Mouse (Mus musculus) cerebral cortex, adult 2 months (tissue): ENCODE data around the gene Lrrk1.

ENCODE experiments used
- WGBS: fragments of 180-500 bp; shearing (Covaris S2); methylation state at CpG from one replicate; pipeline ENCODE4 v1.1.7; 2018; 5-methylcytosine and 5-hydroxymethylcytosine counted together

Lrrk1 gene

DNA sequence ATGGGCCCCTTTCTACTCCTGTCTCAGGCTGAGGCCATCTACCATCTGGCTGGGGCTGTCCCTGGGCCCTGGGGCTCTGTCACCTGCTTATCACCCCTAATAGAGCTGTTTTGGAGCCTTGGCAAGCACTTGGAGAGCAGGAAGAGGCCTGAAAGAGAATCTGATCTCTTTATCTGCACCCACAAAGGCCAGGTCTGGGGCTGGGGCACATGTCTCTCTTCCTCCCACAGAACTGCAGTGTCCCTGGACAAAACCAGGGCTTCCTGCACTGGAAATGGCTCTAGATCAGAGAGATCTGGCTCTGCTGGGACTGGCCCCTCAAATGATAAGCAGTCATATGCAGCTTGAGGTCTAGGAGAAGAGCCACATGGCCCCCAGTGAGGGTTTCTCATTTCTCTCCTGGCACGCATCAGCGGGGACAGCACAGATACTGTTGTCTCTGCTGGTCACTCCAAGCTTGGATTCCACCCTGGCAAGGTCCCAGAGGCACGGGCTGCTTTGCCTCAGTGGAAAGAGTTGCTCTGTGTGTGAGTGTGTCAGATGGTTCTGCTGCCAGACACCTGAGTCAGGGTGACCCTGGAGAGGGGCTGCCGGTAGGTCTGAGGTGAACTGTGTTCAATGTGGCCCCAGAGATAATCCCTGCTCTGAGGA, 200.4 kb downstream of the Lrrk1 start:
- 84% methylated on average over 4 of the region's 4 CpGs for WGBS

DNA sequence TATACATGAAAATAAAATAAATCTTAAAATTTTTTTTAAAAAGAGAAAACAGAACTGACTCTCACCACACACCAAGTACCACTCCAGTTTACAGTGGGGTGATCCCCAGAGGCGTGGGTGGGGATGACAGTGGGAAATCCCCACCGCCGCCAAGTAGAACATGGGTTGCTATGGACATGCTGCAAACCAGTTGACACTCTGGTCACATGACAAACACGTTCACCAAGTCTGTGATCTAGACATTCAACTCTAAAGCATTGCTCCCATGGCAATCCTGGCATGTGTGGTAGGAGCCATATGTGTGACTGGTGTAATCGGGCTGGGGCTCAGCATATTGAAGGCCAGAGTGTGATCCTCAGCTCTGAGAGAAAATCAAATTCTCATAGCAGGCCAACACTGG, 202.8 kb downstream of the Lrrk1 start:
- WGBS = 63% methylated on average over 5 of the region's 5 CpGs

DNA sequence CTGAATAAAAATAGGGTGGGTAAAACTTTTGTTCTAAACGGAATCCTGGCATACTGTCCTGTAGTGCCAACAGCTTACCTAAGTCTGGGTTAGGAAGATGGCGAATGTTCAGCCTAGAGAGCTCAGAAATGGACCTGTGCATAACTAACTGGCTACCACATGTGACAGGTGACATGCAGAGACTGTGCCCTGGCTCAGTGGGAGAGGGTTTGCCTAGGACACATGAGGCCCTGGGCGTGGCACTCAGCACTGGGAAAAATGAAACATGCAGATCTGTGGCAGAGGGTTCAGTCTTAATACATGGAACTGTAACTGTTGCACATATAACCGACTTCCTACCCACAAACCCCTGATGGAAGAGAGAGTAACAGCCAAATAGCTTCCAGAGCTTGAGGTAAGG, 204.1 kb downstream of the Lrrk1 start:
- WGBS = 83% methylated on average over 4 of the region's 4 CpGs

DNA sequence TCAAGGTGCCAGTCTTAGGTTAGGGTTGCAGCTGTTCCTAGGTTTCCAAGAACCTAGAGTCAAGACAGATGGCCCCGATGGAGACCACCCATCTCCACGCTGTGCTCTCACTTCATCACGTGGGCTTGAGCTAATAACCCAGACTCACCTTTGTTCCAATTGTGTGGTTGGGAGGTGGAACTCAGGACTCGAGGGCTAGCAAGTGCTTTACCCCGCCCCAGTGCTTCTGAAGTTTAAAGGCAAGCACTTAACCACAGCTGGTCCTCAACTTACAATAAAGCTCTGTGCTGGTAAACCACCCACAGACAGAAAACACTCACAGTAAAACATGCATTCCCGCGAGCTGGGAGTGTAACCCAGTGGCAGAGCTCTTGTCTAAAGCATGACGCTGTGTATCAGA, 204.7 kb downstream of the Lrrk1 start:
- WGBS = 68% methylated on average over 8 of the region's 8 CpGs

DNA sequence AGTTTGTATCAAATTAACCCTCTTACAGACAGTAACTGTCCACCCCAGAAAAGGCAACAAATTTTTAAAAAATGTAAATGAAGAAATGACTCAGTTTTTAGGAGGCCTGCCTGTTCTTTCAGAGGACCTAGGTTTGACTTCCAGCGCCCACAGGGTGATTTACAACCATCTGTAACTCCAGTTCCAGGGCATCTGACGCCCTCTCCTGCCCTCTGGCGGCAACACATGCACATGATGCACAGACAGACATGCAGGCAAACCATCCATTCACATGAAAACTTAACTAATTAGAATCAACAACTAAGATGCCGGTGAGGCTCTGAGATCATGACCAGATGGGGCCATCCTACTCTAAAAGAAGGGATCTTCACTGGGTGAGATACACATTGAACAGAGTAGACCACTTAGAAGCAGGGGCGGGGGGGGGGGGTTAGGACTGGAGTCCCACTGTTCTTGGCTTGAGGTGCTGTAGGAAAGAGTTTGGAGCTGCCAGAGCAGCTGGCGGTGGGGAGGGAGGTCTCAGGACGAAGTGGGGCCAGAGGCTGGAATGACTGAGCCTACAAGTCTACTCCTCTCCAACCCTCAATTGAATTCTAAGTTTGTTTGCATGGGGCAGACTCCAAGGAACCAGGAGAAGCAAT, 206.0 kb downstream of the Lrrk1 start:
- WGBS = 87% methylated on average over 7 of the region's 7 CpGs

DNA sequence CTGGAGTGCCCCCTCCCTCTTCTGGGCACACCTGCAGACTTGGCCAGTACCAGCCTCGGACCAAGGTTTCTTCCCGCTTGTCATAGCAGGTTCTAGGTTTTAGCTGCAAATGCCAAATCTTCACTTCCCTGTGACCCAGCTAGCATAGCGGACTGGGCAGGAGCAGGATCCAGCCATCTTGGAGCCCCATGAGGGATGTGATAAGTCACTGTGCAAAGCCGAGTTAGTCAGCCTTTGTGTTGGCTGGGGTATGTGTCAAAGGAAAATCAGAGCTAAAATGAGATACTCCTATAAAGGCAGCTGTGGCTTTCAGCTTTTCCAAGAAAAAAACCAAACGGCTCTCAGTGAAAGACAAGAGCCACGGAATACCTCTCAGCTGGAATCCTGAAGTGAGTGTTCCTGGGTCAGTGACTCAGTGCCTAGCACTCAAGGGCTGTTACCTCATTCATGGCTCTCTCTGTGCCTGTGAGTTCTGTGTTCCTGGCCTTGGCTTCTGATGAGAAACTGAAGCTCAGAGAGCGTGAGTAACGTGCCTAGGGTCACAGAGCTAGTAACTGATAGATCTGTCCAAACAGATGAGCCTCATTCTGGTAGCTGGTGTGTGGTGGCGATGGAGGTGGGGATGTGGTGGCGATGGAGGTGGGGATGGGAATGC, 207.3 kb downstream of the Lrrk1 start:
- WGBS = 78% methylated on average over 10 of the region's 10 CpGs

DNA sequence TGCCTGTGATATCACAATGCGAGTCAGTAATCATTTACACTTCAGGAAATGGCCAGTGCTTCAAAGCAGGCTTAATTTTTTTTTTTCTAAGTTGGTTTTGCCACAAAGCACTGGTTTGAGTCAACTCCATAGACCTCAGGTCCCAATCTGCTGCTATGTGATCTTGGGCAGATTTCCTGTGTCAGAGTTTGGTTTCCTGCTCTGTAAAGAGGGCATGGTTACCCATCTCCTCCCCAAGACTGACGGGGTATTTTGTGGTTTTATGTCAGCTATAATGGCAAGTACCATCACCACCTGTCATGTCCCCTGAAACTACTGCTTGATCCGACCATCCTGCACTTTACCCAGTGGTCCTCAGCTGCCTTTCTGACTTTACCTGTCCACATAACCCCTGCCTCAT, 207.9 kb downstream of the Lrrk1 start:
- WGBS = 76% methylated on average over 3 of the region's 3 CpGs

DNA sequence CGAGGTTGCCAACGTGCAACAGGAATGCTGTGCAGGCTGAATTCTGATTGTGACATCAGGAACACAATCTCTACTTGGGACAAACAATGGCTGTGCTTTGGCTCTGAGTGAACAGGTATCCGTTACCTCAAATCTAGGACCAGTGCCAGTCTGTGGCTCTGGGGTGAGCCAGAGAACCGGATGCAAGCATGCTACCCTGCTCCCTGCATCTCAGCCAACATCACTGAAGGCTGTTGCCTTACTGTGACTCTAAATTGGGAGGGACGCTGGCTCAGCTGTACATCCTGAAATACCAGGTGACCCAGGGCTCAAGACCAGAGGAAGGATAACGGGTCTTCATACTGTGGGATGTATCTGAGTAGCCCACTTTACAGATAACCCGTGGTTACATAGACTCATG, 208.4 kb downstream of the Lrrk1 start:
- WGBS = 71% methylated on average over 7 of the region's 7 CpGs

DNA sequence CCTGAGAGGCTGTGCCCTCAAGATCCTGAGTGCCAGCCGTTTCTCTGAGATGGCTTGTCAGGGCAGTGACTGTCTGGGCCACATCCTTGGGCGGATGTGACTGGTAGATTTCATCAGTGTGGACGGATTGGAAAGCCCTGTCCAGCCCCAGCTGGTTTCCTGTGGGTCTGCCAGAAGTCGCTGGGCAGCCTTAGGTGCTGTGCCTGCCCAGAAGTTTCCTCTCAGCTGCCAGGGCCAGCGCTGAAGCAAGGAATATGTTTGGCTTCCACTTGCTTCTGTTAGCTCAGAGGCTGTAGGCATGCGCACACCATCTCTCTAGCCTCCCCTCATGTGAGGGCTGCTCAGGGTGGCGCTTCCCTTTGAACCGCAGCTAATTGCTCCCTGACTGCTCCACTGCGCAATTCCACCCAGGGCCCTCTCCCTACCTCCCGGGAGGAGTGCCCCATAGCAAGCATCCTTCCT, 209.0 kb downstream of the Lrrk1 start:
- 42% methylated on average over 10 of the region's 10 CpGs for WGBS

DNA sequence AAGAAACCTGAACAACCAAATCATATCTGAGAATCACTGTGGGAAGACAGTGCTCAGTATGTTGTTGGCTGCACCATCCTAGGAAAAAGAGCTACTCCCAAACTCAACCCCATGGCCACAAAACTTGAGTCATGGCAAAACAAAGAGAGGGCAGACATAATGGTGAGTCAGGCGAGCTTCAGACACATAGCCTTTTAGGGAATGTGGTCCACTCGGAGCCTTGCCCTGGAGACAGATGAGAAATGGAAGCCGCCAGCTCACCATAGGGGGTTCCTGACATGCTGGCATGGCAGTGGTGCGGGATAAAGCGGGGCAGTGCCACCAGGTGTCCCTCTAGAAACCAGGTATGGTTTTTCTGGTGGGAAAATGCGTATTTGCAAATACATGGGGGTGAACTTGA, 210.0 kb downstream of the Lrrk1 start:
- WGBS = 97% methylated on average over 6 of the region's 6 CpGs

DNA sequence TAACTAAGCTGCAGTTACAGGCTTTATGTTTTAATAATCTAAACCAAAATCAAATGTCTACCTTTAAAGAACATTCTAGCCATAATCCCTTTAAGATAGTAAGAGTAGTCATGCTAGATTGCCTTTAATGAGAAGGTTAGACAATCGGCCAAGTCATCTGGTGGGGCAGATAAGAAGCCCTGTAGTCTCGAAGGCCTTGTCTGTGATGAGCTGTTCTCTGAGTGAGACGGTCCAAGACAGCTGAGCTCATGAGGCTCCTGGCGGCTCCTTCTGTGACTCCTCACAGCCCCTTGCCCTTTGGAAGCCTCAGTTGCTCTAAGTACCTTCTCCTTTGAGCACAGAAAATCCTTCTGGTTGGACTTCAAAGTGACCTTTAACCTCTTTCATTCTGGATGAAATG, 211.2 kb downstream of the Lrrk1 start:
- WGBS = 89% methylated on average over 4 of the region's 4 CpGs
